Mouse (Mus musculus) intestine, embryonic 14.5 days (tissue): ENCODE data around the gene Zfp868. TPM values are rescaled to one million over a fixed set of nuclear protein-coding genes. Genes with fewer than 3 reads are reported as not detected.
"Not testable (repeated sequence)": the region's sequence is repeated elsewhere in the genome, so short reads cannot be mapped to it uniquely, and the experiment has no call there.

Experiments used
- ATAC-seq: fragments of 200-750 bp; cut with Nextera tagmentation; replicated peaks from 2 replicates; pipeline ENCODE4 v1.8.0; 2017; ENCODE audit warnings: low read depth, moderate number of reproducible peaks, moderate TSS enrichment, moderate library complexity; ENCODE audit not compliant: low FRiP score, low TSS enrichment
- DNase-seq: peaks from one replicate; pipeline ENCODE4 v3.0.0-alpha.2; 2018; ENCODE audit warnings: low spot score
- H3K27ac ChIP-seq: fragments of 300-500 bp; sonication (generic); 2 replicates; pipeline ENCODE4 v1.5.1; 2014; ENCODE audit warnings: low read depth, mild to moderate bottlenecking, control low read depth
- H3K27me3 ChIP-seq: fragments of 300-500 bp; sonication (generic); replicated peaks from 2 replicates; pipeline ENCODE4 v1.6.1; 2014; ENCODE audit warnings: low read length, control low read depth; ENCODE audit not compliant: control insufficient read depth, insufficient read depth
- H3K36me3 ChIP-seq: fragments of 300-500 bp; sonication (generic); 2 replicates; pipeline ENCODE4 v1.6.1; 2014; ENCODE audit warnings: low read length, control low read depth; ENCODE audit not compliant: control insufficient read depth, insufficient read depth
- H3K4me1 ChIP-seq: fragments of 300-500 bp; sonication (generic); replicated peaks from 2 replicates; pipeline ENCODE4 v1.6.1; 2014; ENCODE audit warnings: low read length, control low read depth, mixed read lengths; ENCODE audit not compliant: control insufficient read depth, insufficient read depth
- H3K4me2 ChIP-seq: fragments of 300-500 bp; sonication (generic); 2 replicates; pipeline ENCODE4 v1.6.1; 2014; ENCODE audit warnings: low read length
- H3K4me3 ChIP-seq: fragments of 300-500 bp; sonication (generic); 2 replicates; pipeline ENCODE4 v1.5.1; 2014; ENCODE audit warnings: low read depth, low read length, control low read depth, mixed read lengths
- H3K9ac ChIP-seq: fragments of 300-500 bp; sonication (generic); 2 replicates; pipeline ENCODE4 v1.6.1; 2014; ENCODE audit warnings: mild to moderate bottlenecking, low read length
- H3K9me3 ChIP-seq: fragments of 300-500 bp; sonication (generic); 2 replicates; pipeline ENCODE4 v1.6.1; 2016; ENCODE audit warnings: low read length, control low read depth; ENCODE audit not compliant: control insufficient read depth
- WGBS: fragments of 180-500 bp; shearing (Covaris S2); extraction: QIAGEN DNeasy Blood & Tissue Kit; methylation state at CpG from one replicate; pipeline ENCODE4 v1.1.7; 2014; 5-methylcytosine and 5-hydroxymethylcytosine counted together
- polyA plus RNA-seq: library from polyadenylated mRNA; unstranded; fragments of >200 nt; fragmentation: Nextera tagmentation; extraction: Ambion mirVana; gene quantifications from 2 replicates; pipeline ENCODE4 v1.2.1, GENCODE M21; 2014

The Zfp868 gene
- polyA plus RNA-seq, 1 experiment from 2014 or later: 21.4 TPM

DNA sequence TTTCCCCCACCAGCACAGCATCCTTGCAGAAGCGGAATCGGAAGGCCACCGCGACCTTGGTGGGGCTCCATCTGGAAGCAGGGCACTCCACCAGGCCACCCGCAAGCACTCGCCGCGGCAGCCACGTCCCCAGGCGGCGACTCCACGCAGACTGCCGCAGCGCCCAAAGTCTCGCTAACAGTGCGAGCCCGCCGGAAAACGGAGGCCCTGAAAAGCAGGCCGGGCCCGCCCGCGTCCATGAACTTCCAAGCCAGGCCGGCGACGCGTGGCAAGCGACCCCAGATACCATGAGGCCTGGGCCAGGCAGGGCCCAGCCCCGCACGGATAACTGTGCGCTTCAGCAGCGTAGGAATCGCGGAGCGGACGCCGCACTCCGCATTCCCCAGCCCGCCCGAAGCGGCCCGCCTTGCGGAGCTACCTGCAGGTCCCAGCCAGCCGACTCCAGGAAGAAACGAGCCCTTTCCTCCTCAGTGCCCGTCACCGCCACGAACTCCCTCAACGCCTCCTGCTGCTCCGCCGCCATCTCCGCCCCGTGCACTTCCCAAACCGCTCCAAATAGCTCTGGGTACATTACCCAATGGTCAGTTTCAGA lies 40.6 kb downstream of the Zfp868 start:
- Histone ChIP-seq H3K4me1 (no peaks in the 10 kb centered on the region), H3K9ac (peak overlapping the region; percentile 63), H3K27me3 (no peaks in the 10 kb centered on the region), H3K9me3 (no peaks in the 10 kb centered on the region), H3K27ac (no peak overlapping the region), H3K36me3 (no peaks in the 10 kb centered on the region), H3K4me2 (peak overlapping the region; percentile 86), H3K4me3 (peak overlapping the region; percentile 37)
- DNase-seq (peak; percentile 79), ATAC-seq (0 out of 2 replicates have a peak, but pooled peaks have one; percentile 55)
- WGBS: under 1% methylated on average over 54 of the region's 54 CpGs

DNA sequence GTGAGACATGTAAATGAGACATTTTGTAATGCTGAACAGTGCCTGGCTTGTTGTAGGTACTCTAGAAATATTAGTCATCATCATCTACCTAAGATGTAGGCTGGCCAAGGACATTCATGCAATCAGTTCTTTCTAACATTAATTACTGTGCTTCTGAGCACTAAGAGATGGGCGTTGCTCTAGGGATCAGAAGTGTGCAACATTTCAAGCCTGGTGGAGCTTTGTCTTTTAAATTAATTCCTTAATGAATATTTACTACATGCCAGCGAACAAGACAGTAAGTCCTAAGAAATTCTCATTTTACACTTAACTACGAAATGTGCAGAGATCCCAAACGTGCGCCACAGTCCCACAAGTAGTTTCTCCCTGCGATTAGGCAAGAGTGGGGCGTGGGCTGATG lies 41.1 kb downstream of the Zfp868 start:
- H3K4me3 ChIP-seq: peak overlapping the region; percentile 37
- H3K9me3 ChIP-seq, H3K27ac ChIP-seq, ATAC-seq, H3K27me3 ChIP-seq, H3K4me1 ChIP-seq, DNase-seq, H3K36me3 ChIP-seq: not testable (repeated sequence)
- 23% methylated on average over 7 of the region's 7 CpGs for WGBS
- peak overlapping the region; percentile 63 for H3K9ac ChIP-seq
- H3K4me2 ChIP-seq: peak overlapping the region; percentile 86

Other genes starting within 250 kb of the Zfp868 start
- not detected in 2 replicates for gene Gm9495, start 172.0 kb downstream of the Zfp868 start, polyA plus RNA-seq
- not detected in 2 replicates for gene Gm7697, start 102.6 kb downstream of the Zfp868 start, polyA plus RNA-seq
- gene Zfp964, start 28.9 kb upstream of the Zfp868 start, polyA plus RNA-seq: 1.3 and 1.8 TPM in 2 replicates
- gene Zfp869, start 85.2 kb upstream of the Zfp868 start, polyA plus RNA-seq: 28.2 and 28.3 TPM in 2 replicates
- 5.6 and 5.8 TPM in 2 replicates for gene Zfp963, start 124.4 kb upstream of the Zfp868 start, polyA plus RNA-seq
- gene Gm20422, start 149.3 kb upstream of the Zfp868 start, polyA plus RNA-seq: 0.73 and 1.3 TPM in 2 replicates
- gene Atp13a1, start 165.6 kb upstream of the Zfp868 start, polyA plus RNA-seq: 52.6 and 55.9 TPM in 2 replicates
- gene Zfp866, start 165.6 kb upstream of the Zfp868 start, polyA plus RNA-seq: 27.4 and 27.5 TPM in 2 replicates
- gene Gmip, start 183.1 kb upstream of the Zfp868 start, polyA plus RNA-seq: 10.4 and 12.3 TPM in 2 replicates
- gene Lpar2, start 196.9 kb upstream of the Zfp868 start, polyA plus RNA-seq: 1.0 and 1.2 TPM in 2 replicates
- 5.7 and 6.3 TPM in 2 replicates for gene Pbx4, start 206.9 kb upstream of the Zfp868 start, polyA plus RNA-seq